Mouse (Mus musculus): Measurements from ENCODE around the gene Zfp940. TPM values are rescaled to one million over a fixed set of nuclear protein-coding genes. Genes with fewer than 3 reads are reported as not detected.

Zfp940 gene
- total RNA-seq, 4 experiments from 2014 or later: 2.6 to 4.6 (median 3.1) TPM

GRCm38 (mm10) chr7:29812244-29812643, 41.2 kb downstream of the Zfp940 start:
- no peak for DNase-seq (ENCODE audit: low spot score in 2 of 2)

GRCm38 (mm10) chr7:29807046-29807445, 46.4 kb downstream of the Zfp940 start:
- no peak for DNase-seq (ENCODE audit: low spot score in 2 of 2)

DNA sequence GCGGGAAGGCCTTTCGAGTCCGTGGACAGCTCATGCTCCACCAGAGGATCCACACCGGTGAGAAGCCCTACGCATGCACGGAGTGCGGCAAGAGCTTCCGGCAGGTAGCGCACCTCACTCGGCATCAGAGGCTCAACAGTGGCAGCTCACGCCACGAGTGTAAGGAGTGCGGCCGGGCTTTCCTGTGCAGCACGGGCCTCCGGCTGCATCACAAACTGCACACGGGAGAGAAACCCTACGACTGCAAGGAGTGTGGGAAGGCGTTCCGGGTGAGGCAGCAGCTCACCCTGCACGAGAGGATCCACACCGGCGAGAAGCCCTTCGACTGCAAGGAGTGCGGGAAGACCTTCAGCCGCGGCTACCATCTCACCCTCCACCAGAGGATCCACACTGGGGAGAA, 60.6 kb downstream of the Zfp940 start:
- no peak for DNase-seq (ENCODE audit: low spot score in 2 of 2)

DNA sequence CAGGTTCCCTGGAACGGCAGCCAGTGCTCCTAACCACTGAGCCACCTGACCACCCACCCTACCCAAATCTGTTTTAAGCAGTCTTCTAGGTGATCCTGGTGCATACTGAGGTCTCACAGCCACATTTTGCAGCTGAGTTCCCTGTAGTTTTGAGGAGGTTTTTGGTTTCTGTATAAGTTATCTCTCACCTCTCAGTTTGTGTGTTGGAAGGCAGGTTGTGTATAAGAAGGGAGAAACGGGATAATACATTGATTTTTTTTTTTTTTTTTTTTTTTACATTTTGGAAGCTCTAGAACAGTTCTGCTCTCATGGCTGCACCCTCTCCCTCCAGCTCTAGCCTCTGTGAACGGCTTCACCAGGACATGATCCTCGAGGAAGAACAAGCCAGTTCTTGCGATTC, 67.6 kb downstream of the Zfp940 start:
- DNase-seq (ENCODE audit: low spot score in 2 of 2): no peak

GRCm38 (mm10) chr7:29785023-29785422, 68.4 kb downstream of the Zfp940 start:
- no peak for DNase-seq (ENCODE audit: low spot score in 2 of 2)

DNA sequence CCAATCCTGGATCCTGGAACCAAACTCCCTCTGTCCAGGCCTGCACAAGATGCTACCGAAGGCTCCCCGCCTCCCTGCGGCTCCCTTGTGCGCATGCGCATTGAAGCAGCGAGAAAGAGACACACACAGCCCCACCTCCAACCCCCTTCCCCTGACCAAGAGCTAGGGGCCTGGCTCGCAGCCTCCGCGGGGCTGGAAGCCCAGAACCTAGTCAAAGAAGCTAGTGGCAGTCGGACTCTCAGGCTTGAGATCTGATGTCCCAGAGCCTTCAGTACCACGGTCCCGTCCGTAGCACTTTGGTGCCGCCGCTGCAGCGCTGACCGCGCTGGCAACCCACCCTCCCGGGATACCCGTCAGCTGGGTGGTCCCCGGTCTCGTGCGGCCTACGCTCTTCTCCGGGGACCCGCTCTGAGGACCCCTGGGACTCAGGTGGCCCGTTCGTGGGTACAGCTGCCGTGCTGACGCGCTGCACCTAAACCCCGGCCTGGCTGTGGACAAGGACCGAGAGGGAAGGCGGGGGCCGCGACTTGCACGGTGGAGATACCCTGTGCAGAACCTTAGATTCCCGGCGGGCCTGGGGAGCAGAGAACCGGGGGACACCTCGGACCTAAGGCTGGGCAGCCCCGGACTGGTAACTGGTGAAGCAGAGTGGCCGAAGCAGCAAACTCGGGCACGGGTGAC, 69.5 kb downstream of the Zfp940 start, which contains the start of gene Zfp30:
Gene Zfp30, plus strand, starts transcription at position 128 of the 681 bp plus-strand sequence.
- peak; percentile 59 to 80 for DNase-seq (ENCODE audit: low spot score in 2 of 2)

Other genes starting within 250 kb of the Zfp940 start
- gene Catsperg2, start 126.6 kb downstream of the Zfp940 start, total RNA-seq (2022): not detected
- gene Zfp84, start 85.1 kb downstream of the Zfp940 start, total RNA-seq (2022): 1 to 10 TPM; 6.6 to 9.1 (median 7.4) TPM
- gene Zfp30, start 69.7 kb downstream of the Zfp940 start, total RNA-seq (2022): 1 to 10 TPM; 1.7 to 2.9 (median 2.5) TPM
- 1 to 10 TPM; 8.1 to 8.9 (median 8.6) TPM for gene Zfp790, start 37.6 kb downstream of the Zfp940 start, total RNA-seq (2022)
- 1 to 10 TPM; 3.0 to 4.6 (median 3.5) TPM for gene Zfp420, start 6.3 kb upstream of the Zfp940 start, total RNA-seq (2022)
- gene Zfp27, start 52.9 kb upstream of the Zfp940 start, total RNA-seq (2022): 1 to 10 TPM; 6.5 to 9.3 (median 7.1) TPM
- gene Zfp383, start 54.6 kb upstream of the Zfp940 start, total RNA-seq (2022): 1 to 10 TPM; 5.8 to 7.7 (median 6.9) TPM
- 1 to 10 TPM; 4.9 to 7.3 (median 6.3) TPM for gene Zfp74, start 100.4 kb upstream of the Zfp940 start, total RNA-seq (2022)
- 10 to 100 TPM; 10.9 to 22.2 (median 12.3) TPM for gene Zfp568, start 130.3 kb upstream of the Zfp940 start, total RNA-seq (2022)
- 1 to 10 TPM; 1.2 to 2.1 (median 1.6) TPM for gene Zfp14, start 197.7 kb upstream of the Zfp940 start, total RNA-seq (2022)
- gene Zfp82, start 219.2 kb upstream of the Zfp940 start, total RNA-seq (2022): 1 to 10 TPM in 3 of 4 experiments, under 1 TPM in 1; 0.19 to 2.2 (median 1.6) TPM
- gene Gm26920, start 236.7 kb upstream of the Zfp940 start, total RNA-seq (2022): 1 to 10 TPM in 1 of 4 experiments, not detected in 3; 1.9 TPM
- 1 to 10 TPM; 2.3 to 3.7 (median 3.0) TPM for gene Zfp566, start 236.9 kb upstream of the Zfp940 start, total RNA-seq (2022)
- 10 to 100 TPM; 34.0 to 49.3 (median 42.0) TPM for gene Zfp260, start 241.1 kb upstream of the Zfp940 start, total RNA-seq (2022)